Mouse (Mus musculus) lung, postnatal 0 days (tissue): ENCODE data around the gene A230050P20Rik. TPM values are rescaled to one million over a fixed set of nuclear protein-coding genes. Genes with fewer than 3 reads are reported as not detected.

ENCODE experiments used
- ATAC-seq: fragments of 200-750 bp; cut with Nextera tagmentation; 2 replicates; pipeline ENCODE4 v1.8.0; 2017; ENCODE audit warnings: moderate library complexity
- DNase-seq: peaks from one replicate; pipeline ENCODE4 v3.0.0-alpha.2; 2016; ENCODE audit warnings: low spot score
- H3K27ac ChIP-seq: fragments of 300-500 bp; sonication (generic); 2 replicates; pipeline ENCODE4 v1.5.1; 2014; ENCODE audit warnings: antibody characterized with exemption, mild to moderate bottlenecking, low read length, mixed read lengths
- H3K27me3 ChIP-seq: fragments of 300-500 bp; sonication (generic); replicated peaks from 2 replicates; pipeline ENCODE4 v1.6.1; 2014; ENCODE audit warnings: low read length, mixed read lengths; ENCODE audit not compliant: insufficient read depth
- H3K36me3 ChIP-seq: fragments of 300-500 bp; sonication (generic); 2 replicates; pipeline ENCODE4 v1.6.1; 2014; ENCODE audit warnings: low read length, mixed read lengths; ENCODE audit not compliant: insufficient read depth
- H3K4me1 ChIP-seq: fragments of 300-500 bp; sonication (generic); 2 replicates; pipeline ENCODE4 v1.6.1; 2014; ENCODE audit warnings: antibody characterized with exemption, low read depth, low read length, mixed read lengths; ENCODE audit not compliant: insufficient read depth
- H3K4me2 ChIP-seq: fragments of 300-500 bp; sonication (generic); replicated peaks from 2 replicates; pipeline ENCODE4 v1.6.1; 2014; ENCODE audit warnings: low read depth, mild to moderate bottlenecking, low read length, moderate library complexity, mixed read lengths
- H3K4me3 ChIP-seq: fragments of 300-500 bp; sonication (generic); 2 replicates; pipeline ENCODE4 v1.5.1; 2014; ENCODE audit warnings: low read depth, low read length
- H3K9ac ChIP-seq: fragments of 300-500 bp; sonication (generic); replicated peaks from 2 replicates; pipeline ENCODE4 v1.6.1; 2014; ENCODE audit warnings: low read depth, mild to moderate bottlenecking
- H3K9me3 ChIP-seq: fragments of 300-500 bp; sonication (generic); 2 replicates; pipeline ENCODE4 v1.6.1; 2016; ENCODE audit warnings: low read length, mixed read lengths
- CTCF ChIP-seq: IDR thresholded peaks from 2 replicates; pipeline ENCODE4 v1.5.1; 2016; ENCODE audit warnings: antibody characterized with exemption, mild to moderate bottlenecking
- EP300 ChIP-seq: IDR thresholded peaks from 2 replicates; pipeline ENCODE4 v1.6.1; 2016; ENCODE audit warnings: antibody characterized with exemption, mild to moderate bottlenecking, control low read depth
- WGBS: fragments of 180-500 bp; shearing (Covaris S2); extraction: QIAGEN DNeasy Blood & Tissue Kit; methylation state at CpG from one replicate; pipeline ENCODE4 v1.1.7; 2014; 5-methylcytosine and 5-hydroxymethylcytosine counted together
- polyA plus RNA-seq: library from polyadenylated mRNA; unstranded; fragments of >200 nt; fragmentation: Nextera tagmentation; extraction: Ambion mirVana; gene quantifications from 2 replicates; pipeline ENCODE4 v1.2.1, GENCODE M21; 2015

The A230050P20Rik gene
- polyA plus RNA-seq, 1 experiment from 2014 or later: 9.3 TPM

- Histone ChIP-seq H3K36me3 (peaks cover 6% of the 10 kb centered on the region; the same call in 1 of the 2 replicates), H3K4me2 (peak overlapping the region; percentile 88; the same call in 1 of the 2 replicates), H3K4me3 (no peak overlapping the region), H3K27ac (no peak overlapping the region), H3K4me1 (no peaks in the 10 kb centered on the region), H3K9me3 (no peaks in the 10 kb centered on the region), H3K27me3 (no peaks in the 10 kb centered on the region), H3K9ac (peak overlapping the region; percentile 44; the same call in 1 of the 2 replicates)
- DNase-seq: no peak
- WGBS: 86% methylated on average over 6 of the region's 6 CpGs
- no peak for ATAC-seq
- TF ChIP-seq CTCF: no peak
- TF ChIP-seq EP300: no peak
Measured at GRCm38 (mm10) chr9:20887191-20887590, 18.7 kb downstream of the A230050P20Rik start.

- H3K9me3 ChIP-seq: no peaks in the 10 kb centered on the region
- WGBS: under 1% methylated on average over 41 of the region's 43 CpGs
- ATAC-seq (peak; percentile 98), DNase-seq (peak; percentile 99)
- no peaks in the 10 kb centered on the region for H3K27me3 ChIP-seq
- H3K4me1 ChIP-seq: no peaks in the 10 kb centered on the region
- peaks cover 6% of the 10 kb centered on the region; the same call in 1 of the 2 replicates for H3K36me3 ChIP-seq
- peak within 1 kb of the TSS; percentile 71 for H3K9ac ChIP-seq
- peak within 1 kb of the TSS; percentile 88 for H3K4me2 ChIP-seq
- peak; percentile 83 for TF ChIP-seq EP300
- TF ChIP-seq CTCF: 0 out of 2 replicates have a peak, but pooled peaks have one; percentile 0
- H3K4me3 ChIP-seq: peak within 1 kb of the TSS; percentile 73
- peak within 1 kb of the TSS; percentile 94 for H3K27ac ChIP-seq
Measured at GRCm38 (mm10) chr9:20887704-20888385, 19.4 kb downstream of the A230050P20Rik start, which contains the start of gene Ppan. TSS of gene Ppan (plus strand) at chr9:20888175.

- H3K4me1 ChIP-seq: no peaks in the 10 kb centered on the region
- H3K4me2 ChIP-seq: peak overlapping the region; percentile 88
- ATAC-seq (peak; percentile 46), DNase-seq (peak; percentile 29)
- H3K4me3 ChIP-seq: peak overlapping the region; percentile 73
- H3K27ac ChIP-seq: peak overlapping the region; percentile 94
- under 1% methylated on average over 29 of the region's 30 CpGs for WGBS
- TF ChIP-seq CTCF: no peak
- no peak for TF ChIP-seq EP300
- peak overlapping the region; percentile 71 for H3K9ac ChIP-seq
- H3K27me3 ChIP-seq: no peaks in the 10 kb centered on the region
- peaks cover 7% of the 10 kb centered on the region; the same call in 1 of the 2 replicates for H3K36me3 ChIP-seq
- no peaks in the 10 kb centered on the region for H3K9me3 ChIP-seq
Measured at GRCm38 (mm10) chr9:20888386-20888765, 19.9 kb downstream of the A230050P20Rik start.

GRCm38 (mm10) chr9:20889185-20890141 is 21.0 kb downstream of the A230050P20Rik start:
- no peak overlapping the region for H3K27ac ChIP-seq

GRCm38 (mm10) chr9:20890411-20890810 is 22.0 kb downstream of the A230050P20Rik start:
- Histone ChIP-seq H3K4me1 (no peaks in the 10 kb centered on the region), H3K9ac (no peak overlapping the region), H3K9me3 (no peaks in the 10 kb centered on the region), H3K4me3 (no peak overlapping the region), H3K4me2 (no peak overlapping the region), H3K27me3 (no peaks in the 10 kb centered on the region), H3K36me3 (peaks cover 20% of the 10 kb centered on the region; the same call in 1 of the 2 replicates), H3K27ac (no peak overlapping the region)
- TF ChIP-seq CTCF (no peak), EP300 (no peak)
- ATAC-seq (no peak), DNase-seq (no peak)
- 88% methylated on average over 5 of the region's 5 CpGs for WGBS

More at GRCm38 (mm10) chr9:20889185-20890141, 21.0 kb downstream of the A230050P20Rik start:
- TF ChIP-seq EP300 (no peak), CTCF (no peak)
- no peak for DNase-seq
- H3K4me3 ChIP-seq: no peak overlapping the region
- 73% methylated on average over 29 of the region's 29 CpGs for whole genome bisulfite sequencing
- H3K9ac ChIP-seq: no peak overlapping the region
- H3K27me3 ChIP-seq: no peaks in the 10 kb centered on the region
- 0 out of 2 replicates have a peak overlapping the region, but pooled peaks have one; percentile 88 for H3K4me2 ChIP-seq
- no peaks in the 10 kb centered on the region for H3K9me3 ChIP-seq
- peaks cover 17% of the 10 kb centered on the region; the same call in 1 of the 2 replicates for H3K36me3 ChIP-seq
- ATAC-seq: no peak
- no peaks in the 10 kb centered on the region for H3K4me1 ChIP-seq
